Mouse (Mus musculus): ENCODE data around the gene Sept14.
"Not testable (repeated sequence)": the region's sequence is repeated elsewhere in the genome, so short reads cannot be mapped to it uniquely, and the experiment has no call there.

Sept14 gene

GRCm38 (mm10) chr5:129708412-129708811 lies at the start of gene Sept14:
Sept14 (minus strand) TSS chr5:129708512.
- DNase-seq (ENCODE audit: low read depth) = no peak

GRCm38 (mm10) chr5:129756886-129757285 lies 48.6 kb upstream of the Sept14 start:
- DNase-seq (ENCODE audit: low read depth) = no peak

GRCm38 (mm10) chr5:129744050-129744449 lies 35.7 kb upstream of the Sept14 start:
- DNase-seq (ENCODE audit: low read depth) = no peak

- no peak for DNase-seq (ENCODE audit: low read depth)
Observed at GRCm38 (mm10) chr5:129742903-129743488, 34.7 kb upstream of the Sept14 start.

DNA sequence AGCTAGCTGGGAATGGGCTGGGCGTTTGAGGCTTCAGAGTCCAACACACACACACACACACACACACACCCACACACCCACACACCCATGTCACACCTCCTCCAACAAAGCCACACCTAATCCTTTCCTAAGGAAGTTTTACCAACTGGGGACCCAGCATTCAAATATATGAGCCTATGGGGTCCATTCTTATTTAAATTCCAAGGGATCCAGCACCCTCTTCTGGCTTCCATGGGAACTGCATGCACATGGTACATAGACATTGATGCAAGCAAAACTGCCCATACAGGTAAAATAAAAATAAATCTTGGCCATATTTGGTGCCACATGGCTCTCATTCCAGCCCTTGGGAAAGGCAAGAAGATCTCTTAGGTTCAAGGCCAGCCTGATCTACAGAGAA lies 32.7 kb upstream of the Sept14 start:
- DNase-seq (ENCODE audit: low read depth) = peak; percentile 59

GRCm38 (mm10) chr5:129731021-129731420 lies 22.7 kb upstream of the Sept14 start:
- no peak for DNase-seq (ENCODE audit: low read depth)

DNA sequence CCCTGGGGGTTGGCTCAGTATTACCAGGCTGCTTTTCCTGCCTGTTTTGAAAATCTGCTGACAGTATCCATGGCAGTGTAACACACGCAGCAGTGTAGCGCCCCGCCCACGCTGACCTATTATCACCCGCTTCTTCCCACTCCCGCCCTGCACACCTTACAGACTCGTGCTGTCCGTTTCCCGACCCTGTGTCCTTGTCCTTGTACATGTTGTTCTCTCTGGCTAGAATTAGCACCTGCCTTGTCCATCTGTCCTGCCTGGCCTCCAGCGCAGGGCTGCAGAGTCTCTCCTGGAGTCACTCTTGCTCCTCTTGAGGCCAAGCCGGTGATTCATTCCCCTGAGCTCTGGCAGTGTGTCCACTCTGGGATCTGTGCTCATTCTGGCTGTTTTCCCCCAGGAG lies 22.0 kb upstream of the Sept14 start:
- DNase-seq (ENCODE audit: low read depth) = no peak

DNA sequence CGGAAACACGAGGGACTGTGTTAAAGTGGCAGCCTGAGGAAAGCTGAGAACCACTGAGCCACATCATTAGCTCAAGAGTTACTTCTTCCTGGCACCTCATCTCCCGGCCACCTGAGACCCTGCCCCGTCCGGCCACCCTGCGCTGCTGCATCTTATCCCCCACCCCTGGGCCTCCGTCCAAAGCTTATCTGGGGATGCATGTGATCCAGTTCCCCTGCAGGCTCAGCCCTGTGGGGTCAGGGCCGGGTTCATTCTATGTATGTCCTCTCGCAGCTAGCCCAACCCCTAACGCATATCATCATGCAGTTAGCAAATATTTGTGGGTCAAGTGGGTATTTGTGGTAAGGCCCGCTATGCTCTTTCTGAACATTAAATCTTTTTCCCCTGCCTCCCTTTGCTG lies 21.0 kb upstream of the Sept14 start:
- DNase-seq (ENCODE audit: low read depth) = no peak

GRCm38 (mm10) chr5:129726784-129727183 lies 18.5 kb upstream of the Sept14 start:
- DNase-seq (ENCODE audit: low read depth) = no peak

DNA sequence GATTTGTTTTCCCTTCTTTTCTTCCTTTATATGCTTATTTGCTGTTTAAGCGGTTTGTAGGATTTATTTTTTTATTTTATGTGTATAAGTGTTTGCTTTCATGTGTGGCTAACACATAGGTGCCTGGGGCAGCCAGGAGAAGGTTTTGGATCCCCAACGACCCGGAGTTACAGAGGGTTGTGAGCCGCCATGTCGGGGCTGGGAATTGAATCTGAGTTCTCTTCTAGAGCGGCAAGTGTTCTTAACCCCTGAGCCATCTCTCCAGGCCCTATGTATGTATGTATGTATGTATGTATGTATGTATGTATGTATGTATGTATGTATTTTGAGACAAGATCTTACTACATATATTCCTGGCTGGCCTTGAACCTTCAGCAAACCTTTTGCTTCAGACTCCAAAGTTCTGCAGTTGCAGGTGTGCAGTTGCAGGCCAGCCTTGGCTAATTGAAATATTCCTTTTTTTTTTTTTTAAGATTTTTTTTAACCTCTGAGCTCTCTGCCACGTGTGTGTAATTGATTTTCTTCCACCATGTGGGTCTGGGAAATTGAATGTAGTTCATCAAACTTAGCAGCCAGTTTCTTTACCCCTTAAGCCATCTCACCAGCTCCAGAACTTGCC lies 17.6 kb upstream of the Sept14 start:
- DNase-seq (ENCODE audit: low read depth) = no peak

GRCm38 (mm10) chr5:129724834-129725773 lies 16.8 kb upstream of the Sept14 start, which contains the start of gene Nipsnap2:
Nipsnap2 (plus strand) TSS chr5:129725063.
- peak; percentile 96 for DNase-seq (ENCODE audit: low read depth)

DNA sequence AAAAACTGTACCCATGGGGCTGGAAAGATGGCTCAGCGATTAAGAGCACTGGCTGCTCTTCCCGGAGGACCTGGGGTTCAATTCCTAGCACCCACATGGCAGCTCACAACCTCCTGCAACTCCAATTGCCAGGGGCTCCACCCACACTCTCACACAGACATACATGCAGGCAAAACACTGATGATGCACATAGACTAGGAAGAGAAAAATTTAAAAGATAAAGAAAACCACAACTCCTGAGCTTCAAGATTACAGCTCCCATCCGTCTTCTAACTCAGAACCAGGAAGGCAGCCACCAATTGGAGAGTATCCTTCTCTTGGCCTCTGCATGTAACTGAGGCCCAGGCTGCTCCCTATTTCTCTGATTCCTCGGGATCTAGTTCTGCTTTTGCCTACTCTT lies 16.0 kb upstream of the Sept14 start:
- no peak for DNase-seq (ENCODE audit: low read depth)

GRCm38 (mm10) chr5:129720176-129720575 lies 11.9 kb upstream of the Sept14 start:
- no peak for DNase-seq (ENCODE audit: low read depth)

GRCm38 (mm10) chr5:129717016-129717415 lies 8.7 kb upstream of the Sept14 start:
- DNase-seq (ENCODE audit: low read depth) = no peak

- DNase-seq (ENCODE audit: low read depth) = peak; percentile 92
Observed at GRCm38 (mm10) chr5:129715326-129715861, 7.1 kb upstream of the Sept14 start, which contains the start of gene Mrps17. Mrps17 (plus strand) TSS chr5:129715497.

GRCm38 (mm10) chr5:129703368-129703767 lies 4.9 kb downstream of the Sept14 start:
- no peak for DNase-seq (ENCODE audit: low read depth)

- DNase-seq (ENCODE audit: low read depth) = no peak
Observed at GRCm38 (mm10) chr5:129701706-129702105, 6.6 kb downstream of the Sept14 start.

DNA sequence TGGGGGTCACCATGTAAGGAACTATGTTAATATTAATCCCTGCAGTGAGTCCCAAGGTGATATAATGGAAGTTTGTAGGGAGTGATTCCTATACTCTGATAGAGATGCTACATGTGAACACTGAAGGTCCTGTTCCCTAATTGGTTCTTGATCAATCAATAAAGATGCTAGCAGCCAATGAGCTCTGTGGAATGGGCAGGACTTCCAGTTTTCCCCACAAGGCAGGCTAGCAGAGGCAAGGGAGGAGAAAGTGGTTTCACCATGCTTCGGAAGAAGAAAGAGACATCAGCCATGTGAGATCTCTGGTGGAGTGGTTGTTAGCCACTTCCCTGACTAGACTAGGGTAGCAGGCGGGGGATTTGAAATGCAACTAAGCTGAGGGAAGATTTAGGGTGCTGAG lies 7.8 kb downstream of the Sept14 start:
- DNase-seq (ENCODE audit: low read depth) = no peak

DNA sequence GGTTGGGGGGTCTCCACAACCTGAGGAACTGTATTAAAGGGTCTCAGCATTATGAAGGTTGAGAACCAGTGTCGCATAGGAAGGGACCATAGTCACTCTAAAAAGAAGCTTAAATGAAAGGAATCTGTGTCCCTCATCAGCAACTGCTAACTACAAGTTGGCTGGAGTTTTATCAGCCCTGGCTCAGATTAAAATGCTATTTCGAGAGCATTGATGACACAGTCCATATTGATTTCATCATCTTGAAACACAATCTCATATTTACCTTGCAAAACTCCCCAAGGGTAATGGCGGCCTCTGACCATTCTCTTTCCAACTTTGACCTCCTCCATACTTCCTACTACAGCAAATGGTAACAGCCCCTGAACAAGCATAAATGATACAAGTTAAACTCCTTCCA lies 17.8 kb downstream of the Sept14 start:
- no peak for DNase-seq (ENCODE audit: low read depth)

DNA sequence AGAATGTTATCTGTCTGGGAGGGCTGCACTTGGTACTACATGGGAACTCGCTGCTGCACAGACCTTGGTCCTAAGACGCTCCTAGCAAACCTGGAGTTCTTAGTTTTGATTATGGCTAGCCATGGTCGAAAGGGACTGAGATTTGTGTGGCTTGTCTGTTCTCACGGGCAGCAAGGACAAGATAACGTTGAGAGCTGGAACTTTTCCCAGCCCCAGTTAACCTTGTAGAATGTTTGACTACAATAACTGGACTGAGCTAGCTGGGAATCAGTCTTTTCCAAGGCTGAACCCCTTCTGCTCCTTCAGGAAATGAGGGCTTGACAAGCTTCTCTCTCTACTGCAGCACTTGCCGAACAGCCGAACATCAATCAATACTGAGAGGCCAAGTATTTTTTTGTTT lies 20.7 kb downstream of the Sept14 start:
- DNase-seq (ENCODE audit: low read depth) = no peak

DNA sequence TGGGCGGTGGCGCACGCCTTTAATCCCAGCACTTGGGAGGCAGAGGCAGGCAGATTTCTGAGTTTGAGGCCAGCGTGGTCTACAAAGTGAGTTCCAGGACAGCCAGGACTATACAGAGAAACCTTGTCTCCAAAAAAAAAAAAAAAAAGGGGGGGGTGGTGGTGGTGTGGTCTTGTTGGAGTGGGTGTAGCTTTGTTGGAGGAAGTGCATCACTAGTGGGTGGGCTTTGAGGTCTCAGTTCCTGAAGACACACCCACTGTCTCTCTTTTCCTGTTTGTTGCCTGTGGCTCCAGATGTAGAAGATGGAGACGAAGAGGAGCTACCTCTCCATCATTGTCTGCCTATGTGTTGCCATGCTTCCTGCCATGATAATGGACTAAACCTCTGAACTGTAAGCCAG lies 23.2 kb downstream of the Sept14 start:
- DNase-seq (ENCODE audit: low read depth) = not testable (repeated sequence)

- DNase-seq (ENCODE audit: low read depth) = peak; percentile 74
Observed at GRCm38 (mm10) chr5:129670036-129670458, 38.3 kb downstream of the Sept14 start, which contains the start of gene Zfp11. Zfp11 (minus strand) TSS chr5:129670099.

Measured in naive thymus-derived CD4-positive, alpha-beta T cell, adult 2 months (primary cell).